Mouse (Mus musculus) hindbrain, embryonic 16.5 days (tissue): ENCODE results near the gene H2-Q10. TPM values are rescaled to one million over a fixed set of nuclear protein-coding genes. Genes with fewer than 3 reads are reported as not detected.
A peak's percentile ranks its signal among the peaks of the same experiment; 100 is the strongest.
"Not testable (repeated sequence)": the region's sequence is repeated elsewhere in the genome, so short reads cannot be mapped to it uniquely, and the experiment has no call there.

ENCODE experiments used
- ATAC-seq: fragments of 200-750 bp; cut with Nextera tagmentation; 2 replicates; pipeline ENCODE4 v1.8.0; 2017; ENCODE audit warnings: moderate TSS enrichment, moderate library complexity
- H3K27ac ChIP-seq: fragments of 300-500 bp; sonication (generic); 2 replicates; pipeline ENCODE4 v1.5.1; 2014; ENCODE audit warnings: low read depth, mild to moderate bottlenecking, control low read depth, low read length, moderate library complexity
- H3K27me3 ChIP-seq: fragments of 300-500 bp; sonication (generic); replicated peaks from 2 replicates; pipeline ENCODE4 v1.6.1; 2014; ENCODE audit warnings: low read length; ENCODE audit not compliant: control insufficient read depth, insufficient read depth
- H3K36me3 ChIP-seq: fragments of 300-500 bp; sonication (generic); 2 replicates; pipeline ENCODE4 v1.6.1; 2014; ENCODE audit warnings: mild to moderate bottlenecking, low read length, moderate library complexity, mixed read lengths; ENCODE audit not compliant: control insufficient read depth, insufficient read depth
- H3K4me1 ChIP-seq: fragments of 300-500 bp; sonication (generic); 2 replicates; pipeline ENCODE4 v1.6.1; 2014; ENCODE audit warnings: low read depth, low read length; ENCODE audit not compliant: control insufficient read depth, insufficient read depth
- H3K4me2 ChIP-seq: fragments of 300-500 bp; sonication (generic); 2 replicates; pipeline ENCODE4 v1.6.1; 2014; ENCODE audit warnings: mild to moderate bottlenecking, low read length, control low read depth, moderate library complexity
- H3K4me3 ChIP-seq: fragments of 300-500 bp; sonication (generic); 2 replicates; pipeline ENCODE4 v1.5.1; 2014; ENCODE audit warnings: mild to moderate bottlenecking, low read length, control low read depth, moderate library complexity
- H3K9ac ChIP-seq: fragments of 300-500 bp; sonication (generic); 2 replicates; pipeline ENCODE4 v1.6.1; 2014; ENCODE audit warnings: low read depth, mild to moderate bottlenecking, control low read depth, low read length, moderate library complexity
- H3K9me3 ChIP-seq: fragments of 300-500 bp; sonication (generic); 2 replicates; pipeline ENCODE4 v1.6.1; 2014; ENCODE audit warnings: mild to moderate bottlenecking, low read length, moderate library complexity; ENCODE audit not compliant: control insufficient read depth
- WGBS: fragments of 180-500 bp; shearing (Covaris S2); extraction: QIAGEN DNeasy Blood & Tissue Kit; methylation state at CpG from one replicate; pipeline ENCODE4 v1.1.7; 2014; 5-methylcytosine and 5-hydroxymethylcytosine counted together
- polyA plus RNA-seq: library from polyadenylated mRNA; unstranded; fragments of >200 nt; fragmentation: Nextera tagmentation; extraction: Ambion mirVana; gene quantifications from 2 replicates; pipeline ENCODE4 v1.2.1, GENCODE M21; 2015

H2-Q10 gene
- polyA plus RNA-seq, 1 experiment from 2014 or later = 0.11 TPM

- Histone ChIP-seq H3K36me3 (no peaks in the 10 kb centered on the region), H3K9me3 (no peaks in the 10 kb centered on the region), H3K4me2 (no peak overlapping the region), H3K4me3 (no peak overlapping the region), H3K4me1 (no peaks in the 10 kb centered on the region; the same call in 1 of the 2 replicates), H3K27ac (no peak overlapping the region), H3K9ac (no peak overlapping the region), H3K27me3 (peaks cover 24% of the 10 kb centered on the region)
- ATAC-seq = no peak
- WGBS = 17% methylated on average over 10 of the region's 10 CpGs
Observed at GRCm38 (mm10) chr17:35506881-35507280, 37.0 kb downstream of the H2-Q10 start.

GRCm38 (mm10) chr17:35507556-35508260 is 37.8 kb downstream of the H2-Q10 start:
- Histone ChIP-seq H3K4me3 (no peak overlapping the region), H3K9ac (no peak overlapping the region), H3K27me3 (peaks cover 24% of the 10 kb centered on the region), H3K36me3 (no peaks in the 10 kb centered on the region), H3K9me3 (no peaks in the 10 kb centered on the region), H3K4me1 (no peaks in the 10 kb centered on the region; the same call in 1 of the 2 replicates), H3K27ac (no peak overlapping the region), H3K4me2 (no peak overlapping the region)
- ATAC-seq = no peak
- WGBS = 31% methylated on average over 13 of the region's 13 CpGs

- H3K9me3 ChIP-seq, ATAC-seq, H3K36me3 ChIP-seq, H3K4me3 ChIP-seq, H3K4me1 ChIP-seq, H3K27ac ChIP-seq, H3K9ac ChIP-seq, H3K4me2 ChIP-seq: not testable (repeated sequence)
- 48% methylated on average over 4 of the region's 5 CpGs for WGBS
- H3K27me3 ChIP-seq = peaks cover 24% of the 10 kb centered on the region
Observed at GRCm38 (mm10) chr17:35508279-35508678, 38.4 kb downstream of the H2-Q10 start.

- H3K27ac ChIP-seq = no peak overlapping the region
- H3K9ac ChIP-seq = no peak overlapping the region
- H3K36me3 ChIP-seq = no peaks in the 10 kb centered on the region
- ATAC-seq = 0 out of 2 replicates have a peak, but pooled peaks have one; percentile 38
- no peaks in the 10 kb centered on the region for H3K9me3 ChIP-seq
- WGBS = 36% methylated on average over 8 of the region's 8 CpGs
- no peak overlapping the region for H3K4me3 ChIP-seq
- peaks cover 24% of the 10 kb centered on the region for H3K27me3 ChIP-seq
- no peaks in the 10 kb centered on the region; the same call in 1 of the 2 replicates for H3K4me1 ChIP-seq
- H3K4me2 ChIP-seq = no peak overlapping the region
Observed at GRCm38 (mm10) chr17:35509284-35509683, 39.4 kb downstream of the H2-Q10 start.

- WGBS = 94% methylated on average over 7 of the region's 7 CpGs
- no peak for ATAC-seq
- no peak overlapping the region for H3K4me2 ChIP-seq
- H3K27me3 ChIP-seq = peaks cover 3% of the 10 kb centered on the region
- no peaks in the 10 kb centered on the region for H3K36me3 ChIP-seq
- peaks cover 16% of the 10 kb centered on the region for H3K4me1 ChIP-seq
- H3K9ac ChIP-seq = no peak overlapping the region
- no peak overlapping the region for H3K27ac ChIP-seq
- no peaks in the 10 kb centered on the region for H3K9me3 ChIP-seq
- H3K4me3 ChIP-seq = no peak overlapping the region
Observed at GRCm38 (mm10) chr17:35512916-35513626, 43.2 kb downstream of the H2-Q10 start.

GRCm38 (mm10) chr17:35513886-35514285 is 44.0 kb downstream of the H2-Q10 start:
- H3K27me3 ChIP-seq = peaks cover 3% of the 10 kb centered on the region; the same call in 1 of the 2 replicates
- no peak overlapping the region for H3K9ac ChIP-seq
- H3K4me2 ChIP-seq = no peak overlapping the region
- WGBS = 15% methylated on average over 2 of the region's 2 CpGs
- H3K27ac ChIP-seq = no peak overlapping the region
- no peak overlapping the region for H3K4me3 ChIP-seq
- ATAC-seq = no peak
- no peaks in the 10 kb centered on the region for H3K36me3 ChIP-seq
- no peaks in the 10 kb centered on the region for H3K9me3 ChIP-seq
- H3K4me1 ChIP-seq = peaks cover 16% of the 10 kb centered on the region

GRCm38 (mm10) chr17:35514756-35515155 is 44.9 kb downstream of the H2-Q10 start:
- 38% methylated on average over 6 of the region's 6 CpGs for WGBS
- no peaks in the 10 kb centered on the region for H3K9me3 ChIP-seq
- no peak for ATAC-seq
- peaks cover 3% of the 10 kb centered on the region; the same call in 1 of the 2 replicates for H3K27me3 ChIP-seq
- H3K4me3 ChIP-seq = no peak overlapping the region
- H3K27ac ChIP-seq = no peak overlapping the region
- H3K4me1 ChIP-seq = peaks cover 16% of the 10 kb centered on the region
- no peaks in the 10 kb centered on the region for H3K36me3 ChIP-seq
- H3K9ac ChIP-seq = no peak overlapping the region
- H3K4me2 ChIP-seq = peak overlapping the region; percentile 26

- peak; percentile 43 for ATAC-seq
- peaks cover 16% of the 10 kb centered on the region for H3K4me1 ChIP-seq
Observed at GRCm38 (mm10) chr17:35515911-35516640, 46.2 kb downstream of the H2-Q10 start.

More at GRCm38 (mm10) chr17:35515911-35516640, 46.2 kb downstream of the H2-Q10 start:
- peaks cover 3% of the 10 kb centered on the region; the same call in 1 of the 2 replicates for H3K27me3 ChIP-seq
- no peaks in the 10 kb centered on the region for H3K36me3 ChIP-seq
- peak overlapping the region; percentile 67 for H3K4me3 ChIP-seq
- peak overlapping the region; percentile 59 for H3K9ac ChIP-seq
- no peaks in the 10 kb centered on the region for H3K9me3 ChIP-seq
- 6% methylated on average over 25 of the region's 25 CpGs for WGBS
- peak overlapping the region; percentile 88 for H3K4me2 ChIP-seq
- H3K27ac ChIP-seq = no peak overlapping the region
